Mouse (Mus musculus) cerebellum, adult 11 months (tissue): ENCODE measurements around the gene Rap1a.

Source experiments
- DNase-seq: peaks from one replicate; pipeline ENCODE4 v3.0.0; 2022

Rap1a gene

DNA sequence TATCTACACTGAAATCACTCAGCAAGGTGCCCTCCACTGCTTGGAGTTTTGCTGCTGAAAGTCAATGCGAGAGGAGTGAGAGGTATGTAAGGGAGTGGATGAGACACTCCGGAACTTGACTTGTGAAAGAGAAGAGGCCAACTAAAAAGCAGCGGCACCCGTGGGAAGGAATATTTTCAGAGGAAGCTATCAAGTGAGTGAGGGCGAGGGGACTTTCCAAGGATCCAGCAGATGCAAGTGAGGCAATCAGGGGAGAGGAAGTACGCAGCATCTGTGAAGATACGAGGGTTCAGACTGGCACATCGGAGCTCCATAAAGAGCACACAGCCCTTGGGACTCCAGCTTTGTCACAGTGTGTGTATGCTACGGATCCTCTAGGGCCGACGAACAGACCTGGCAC lies 2.5 kb upstream of the Rap1a start:
- DNase-seq: no peak

DNA sequence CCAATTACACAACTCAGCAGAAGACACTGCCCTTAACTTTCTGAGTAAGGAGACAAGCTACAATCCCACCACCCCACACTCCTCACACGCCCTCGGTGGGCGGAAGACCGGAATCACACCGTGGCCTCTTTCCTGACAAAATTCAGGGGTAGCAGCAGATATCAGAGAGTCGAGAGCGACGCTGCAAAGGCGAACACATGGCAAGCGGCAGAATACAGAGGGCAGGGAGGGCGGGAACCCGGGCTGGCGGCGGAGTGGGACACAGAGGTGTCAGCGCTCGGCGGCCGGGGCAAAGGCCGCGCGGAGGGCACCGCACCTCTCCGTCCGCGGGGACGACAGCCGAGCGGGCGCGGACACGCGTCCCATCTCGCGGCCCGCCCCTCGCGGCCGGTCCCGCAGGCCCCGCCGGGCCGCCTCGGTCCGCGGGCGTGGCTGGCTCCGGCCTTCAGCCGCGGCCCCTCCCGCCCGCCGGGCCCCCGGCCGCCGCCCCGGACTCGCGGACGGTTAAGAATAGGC lies 403 bp downstream of the Rap1a start:
- no peak for DNase-seq

DNA sequence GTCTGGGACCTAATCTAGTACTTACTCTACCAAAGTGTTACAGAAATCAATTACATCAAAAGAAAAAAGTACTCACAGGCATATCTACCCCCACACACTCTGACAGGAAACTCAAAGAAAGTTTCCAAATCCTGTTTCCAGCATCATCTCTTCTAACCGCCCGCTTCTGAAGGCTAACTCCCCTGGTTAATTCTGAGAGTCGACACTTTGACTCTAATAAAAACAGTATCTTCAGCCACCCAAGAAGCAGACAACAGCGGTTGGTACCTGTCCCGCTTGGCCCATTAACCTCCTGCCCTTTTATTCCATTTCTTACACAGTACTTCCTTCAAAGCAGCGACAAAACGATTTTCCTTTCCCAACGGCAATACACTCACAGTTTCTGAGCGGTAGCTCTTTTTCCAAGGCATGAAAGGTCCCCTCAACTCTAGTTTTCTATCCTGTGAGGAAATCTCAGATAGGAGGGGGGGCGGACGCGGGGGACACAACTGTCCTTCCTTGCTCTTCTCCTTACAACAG lies 921 bp downstream of the Rap1a start:
- DNase-seq: no peak

DNA sequence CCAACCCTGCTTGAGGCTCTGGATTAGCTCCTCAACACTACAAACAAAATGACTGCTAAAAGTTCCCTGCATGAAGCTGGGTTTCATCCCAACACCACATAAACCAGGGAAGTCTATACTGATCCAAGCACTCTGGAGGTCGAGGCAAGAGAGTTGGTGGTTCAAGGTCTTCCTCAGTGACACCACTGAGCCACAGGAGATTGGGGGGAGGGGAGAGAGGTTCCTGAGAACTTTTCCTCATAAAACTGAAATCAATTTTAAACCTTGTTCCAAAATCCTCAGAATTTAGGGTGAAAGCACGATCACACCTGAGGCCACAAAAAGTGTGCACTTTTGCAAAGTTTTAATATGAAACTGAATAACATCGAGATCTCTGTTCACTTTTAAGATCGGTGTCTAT lies 1.8 kb downstream of the Rap1a start:
- DNase-seq: no peak

DNA sequence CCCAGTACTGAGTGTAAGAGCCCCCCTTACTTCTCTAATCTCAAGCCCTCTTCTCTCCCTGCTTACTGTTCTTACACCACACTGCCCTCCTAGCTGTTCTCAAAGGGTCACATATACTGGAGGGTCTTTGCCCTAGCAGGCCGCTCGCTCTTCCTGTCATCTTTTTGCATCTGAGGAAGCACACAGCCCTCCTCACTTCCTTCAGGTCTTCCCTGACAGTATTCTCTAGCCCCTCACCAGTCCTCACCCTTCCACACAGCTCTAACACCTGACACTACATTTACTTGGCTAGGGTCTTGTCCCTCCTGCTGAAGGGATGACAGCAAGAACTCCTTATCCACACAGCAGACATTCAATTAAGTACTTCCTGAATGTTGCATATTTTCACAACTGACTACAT lies 2.4 kb downstream of the Rap1a start:
- no peak for DNase-seq

DNA sequence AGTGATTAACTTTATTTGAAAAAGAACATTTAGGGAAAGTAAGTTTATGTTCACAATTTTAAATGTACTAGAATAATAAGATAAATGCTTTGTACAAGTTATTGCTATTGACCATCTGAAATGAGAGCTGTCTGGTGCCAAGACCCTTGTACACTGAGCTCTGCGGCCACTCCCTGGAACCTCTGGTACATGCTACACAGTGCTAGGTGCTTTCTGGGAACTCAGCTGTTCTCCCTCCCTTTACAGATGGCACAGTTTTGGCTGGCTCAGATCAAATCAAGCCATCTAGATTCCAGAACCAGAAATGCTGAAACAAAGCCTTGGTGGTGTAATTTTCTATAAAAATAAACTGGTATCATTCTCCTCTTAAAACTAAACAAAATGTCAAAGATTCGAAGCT lies 3.7 kb downstream of the Rap1a start:
- DNase-seq: no peak

DNA sequence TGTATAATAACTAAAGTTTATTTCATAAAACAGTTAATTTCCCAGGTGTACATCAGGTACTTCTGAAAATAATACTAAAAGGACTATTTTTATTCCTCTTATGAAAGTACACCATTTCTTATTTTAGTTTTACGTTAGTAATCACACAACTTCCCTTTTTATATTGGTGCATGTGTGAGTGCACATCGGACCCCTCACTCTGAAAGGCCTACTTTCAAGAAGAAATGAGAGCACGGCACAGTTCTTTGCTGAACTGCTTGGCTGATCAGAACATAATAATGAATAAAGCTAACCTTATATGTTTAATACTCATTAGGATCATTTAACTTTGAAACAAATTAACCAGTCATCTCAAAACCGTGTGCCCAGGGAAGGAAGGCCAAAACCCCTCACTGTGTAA lies 4.4 kb downstream of the Rap1a start:
- no peak for DNase-seq

DNA sequence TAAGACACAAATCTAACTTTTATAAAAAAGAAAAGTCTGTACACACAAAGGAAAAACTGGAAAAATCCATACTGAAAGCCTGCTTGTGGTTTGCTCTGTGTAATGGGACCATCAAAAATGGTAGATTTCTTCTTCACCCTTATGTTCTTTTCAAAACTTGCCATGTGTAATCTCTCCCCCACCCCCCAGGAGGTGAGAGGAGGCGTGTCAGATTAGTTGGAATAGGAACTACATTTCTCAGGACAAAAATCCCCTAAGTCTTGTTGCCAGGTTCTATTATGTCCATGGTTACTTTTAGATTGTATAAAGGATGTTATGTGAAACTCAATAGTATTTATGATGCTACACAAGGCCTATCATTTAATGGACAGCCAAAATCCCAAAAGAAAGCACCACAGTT lies 6.8 kb downstream of the Rap1a start:
- DNase-seq: no peak

DNA sequence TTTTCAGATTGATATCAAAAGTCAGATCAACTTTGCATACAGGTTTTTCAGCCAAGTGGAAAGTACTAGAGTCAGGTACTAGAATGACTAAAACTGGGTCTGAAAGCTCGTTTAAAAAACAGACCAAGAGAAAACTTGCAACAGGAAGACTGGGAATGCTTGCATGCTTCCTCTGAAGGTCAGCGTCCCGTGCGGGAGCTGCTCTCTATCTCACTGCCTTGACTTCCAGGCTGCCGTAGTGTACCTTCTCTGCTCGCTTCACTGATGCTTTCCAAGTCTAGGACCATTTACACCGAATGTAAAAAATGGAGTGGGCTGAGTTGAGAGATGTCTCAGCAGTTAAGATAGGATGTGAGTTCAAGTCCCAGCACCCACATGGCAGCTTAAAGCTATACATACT lies 8.8 kb downstream of the Rap1a start:
- DNase-seq: no peak

DNA sequence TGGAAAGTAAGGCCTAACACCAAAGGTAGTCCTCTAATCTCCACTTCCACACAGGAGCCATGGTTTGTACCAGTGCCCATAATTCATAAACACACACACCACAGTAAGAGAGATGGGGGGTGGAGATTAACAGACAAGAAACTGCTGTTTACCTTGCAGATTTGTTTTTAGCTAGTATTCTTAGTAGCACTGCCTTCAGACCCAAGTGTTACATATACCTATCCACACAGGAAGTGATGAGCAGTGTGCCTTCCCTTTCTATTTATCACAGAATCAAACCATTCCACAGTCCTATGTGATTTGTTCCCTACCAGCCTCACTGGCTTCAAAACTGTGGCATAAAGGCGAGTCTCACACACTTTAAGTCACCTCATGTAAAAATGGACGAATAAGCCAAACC lies 10.0 kb downstream of the Rap1a start:
- no peak for DNase-seq

DNA sequence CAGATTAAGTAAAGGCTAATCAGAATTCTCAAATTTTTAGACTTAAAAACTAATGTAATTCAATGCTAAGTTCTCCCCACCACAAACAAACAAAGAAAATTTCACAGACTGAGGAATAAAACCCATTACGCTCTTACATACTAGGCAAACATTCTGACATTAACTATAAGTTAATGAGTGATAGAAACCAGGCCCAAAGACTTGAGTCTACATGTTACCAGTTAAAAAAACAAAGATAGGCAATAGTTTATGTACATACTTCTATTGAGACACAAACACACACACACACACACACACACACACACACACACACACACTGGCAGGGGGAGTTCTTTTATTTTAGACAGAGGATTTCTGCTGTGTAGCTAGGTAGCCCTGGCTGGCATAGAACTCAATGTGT lies 10.8 kb downstream of the Rap1a start:
- DNase-seq: no peak

DNA sequence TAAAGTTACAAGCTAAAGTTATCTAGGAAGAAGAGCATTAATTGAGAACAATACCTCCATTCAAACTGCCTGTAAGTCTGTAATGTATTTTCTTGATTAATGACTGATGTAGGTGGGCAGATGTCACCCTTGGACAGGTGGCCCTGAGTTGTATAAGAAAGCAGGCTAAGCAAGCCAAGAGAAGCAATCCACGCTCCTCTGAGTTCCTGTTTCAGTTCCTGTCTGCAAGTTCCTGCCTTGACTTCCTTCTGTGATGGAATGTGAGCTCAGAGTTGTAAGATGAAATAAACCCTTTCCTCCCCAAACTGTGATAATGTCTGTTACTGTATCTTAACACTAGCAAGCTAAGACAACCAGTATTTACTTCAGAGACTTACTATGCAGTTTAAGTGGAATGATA lies 11.4 kb downstream of the Rap1a start:
- DNase-seq: no peak

DNA sequence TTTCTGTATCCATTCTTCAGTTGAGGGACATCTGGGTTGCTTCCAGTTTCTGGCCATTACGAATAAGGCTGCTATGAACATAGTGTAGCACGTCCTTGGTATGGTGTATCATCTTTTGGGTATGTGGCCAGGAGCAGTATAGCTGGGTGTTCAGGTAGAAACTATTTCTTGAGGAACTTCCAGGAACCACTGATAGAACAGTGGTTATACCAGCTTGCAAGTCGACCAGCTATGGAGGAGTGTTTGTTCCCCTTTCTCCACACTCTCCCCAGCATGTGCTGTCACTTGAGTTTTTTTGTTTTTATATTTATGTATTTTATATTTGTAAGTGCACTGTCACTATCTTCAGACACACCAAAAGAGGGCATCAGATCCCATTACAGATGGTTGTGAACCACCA lies 13.8 kb downstream of the Rap1a start:
- no peak for DNase-seq

DNA sequence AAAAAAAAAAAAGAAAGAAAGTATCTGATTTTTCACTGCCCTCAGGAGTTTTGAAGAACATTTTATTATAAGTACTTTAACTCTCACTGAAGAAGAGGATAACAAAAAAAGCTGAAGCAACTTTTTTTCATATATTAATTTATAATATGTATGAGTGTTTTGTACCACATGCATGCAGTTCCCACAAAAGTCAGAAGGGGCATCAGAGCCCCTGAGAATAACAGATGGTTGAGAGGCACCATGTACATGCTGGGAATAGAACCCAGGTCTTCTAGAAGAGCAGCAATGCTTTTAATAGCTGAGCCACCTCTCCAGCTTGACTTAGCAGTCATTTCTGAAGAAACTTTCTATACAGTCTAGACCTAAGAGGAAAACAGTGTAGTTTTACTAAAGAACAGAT lies 15.3 kb downstream of the Rap1a start:
- no peak for DNase-seq

DNA sequence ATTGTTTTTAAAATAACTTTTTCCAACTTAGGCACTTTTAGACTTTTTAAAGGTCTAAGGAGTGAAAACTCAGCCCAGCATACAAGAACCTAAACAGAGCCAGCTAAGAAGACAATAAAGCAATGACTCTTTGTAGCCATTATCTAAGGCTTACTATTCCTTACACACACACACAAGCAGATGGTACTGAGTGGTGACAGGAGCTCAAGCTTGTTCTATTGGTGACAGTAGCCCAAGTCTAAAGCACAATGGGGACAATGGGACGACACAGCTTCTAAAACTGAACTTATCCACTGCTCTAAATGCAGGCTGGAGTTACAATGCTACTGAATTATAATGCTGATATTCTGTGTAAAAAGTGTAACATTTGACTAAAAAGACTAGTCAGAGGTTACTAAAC lies 17.3 kb downstream of the Rap1a start:
- DNase-seq: no peak

DNA sequence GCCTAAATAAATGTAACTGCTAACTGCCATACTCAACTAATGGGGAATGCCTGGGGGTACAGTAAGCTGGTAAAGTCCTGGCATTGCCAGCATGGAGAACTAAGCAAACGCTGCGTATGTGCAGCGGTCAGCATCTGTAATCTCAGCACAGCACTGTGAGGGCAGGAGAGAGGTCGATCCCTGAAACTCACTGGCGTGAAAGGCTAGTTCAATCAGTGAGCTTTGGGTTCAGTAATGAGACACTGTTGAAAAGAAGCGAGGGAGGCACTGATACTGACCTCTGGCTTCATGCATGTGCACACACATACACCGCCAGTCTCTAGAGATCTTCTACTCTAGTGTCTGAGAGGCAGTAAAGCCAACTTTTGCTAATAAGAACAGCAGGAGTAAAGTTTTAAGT lies 18.7 kb downstream of the Rap1a start:
- no peak for DNase-seq

DNA sequence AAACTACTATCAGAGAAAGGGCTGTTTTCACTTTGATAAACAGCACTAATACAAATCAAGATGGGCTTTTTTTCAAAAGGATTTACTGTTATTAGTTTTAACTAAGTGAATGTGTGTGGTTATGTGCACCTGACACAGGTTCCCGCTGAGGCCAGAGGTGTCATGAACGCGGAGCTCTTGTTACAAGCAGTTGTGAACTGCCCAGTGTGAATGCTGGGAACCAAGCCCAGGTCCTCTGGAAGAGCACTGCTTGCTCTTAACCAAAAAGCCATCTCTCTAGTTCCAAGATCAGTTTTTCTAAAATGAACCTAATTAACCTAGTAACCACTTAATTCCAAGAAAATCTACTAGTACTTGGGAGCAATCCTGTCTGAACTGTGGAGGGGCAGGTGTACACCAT lies 23.1 kb downstream of the Rap1a start:
- no peak for DNase-seq

DNA sequence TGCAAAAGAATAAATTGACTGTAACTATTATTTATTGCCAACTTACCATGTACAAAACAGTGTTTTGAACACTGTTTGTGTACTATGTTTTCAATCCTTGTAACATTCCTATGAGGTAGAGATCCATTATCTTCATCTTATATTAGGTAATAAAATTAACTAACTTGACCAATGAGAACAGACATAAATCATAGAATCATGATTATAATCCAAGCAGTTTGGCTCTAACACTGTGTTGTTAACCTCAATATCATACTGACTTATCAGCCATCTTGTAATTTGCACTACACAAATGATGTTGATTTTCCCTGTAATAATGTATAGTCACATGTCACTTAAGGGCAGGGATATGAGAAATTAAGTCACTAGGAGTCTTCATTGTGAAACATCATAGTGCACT lies 26.6 kb downstream of the Rap1a start:
- no peak for DNase-seq

DNA sequence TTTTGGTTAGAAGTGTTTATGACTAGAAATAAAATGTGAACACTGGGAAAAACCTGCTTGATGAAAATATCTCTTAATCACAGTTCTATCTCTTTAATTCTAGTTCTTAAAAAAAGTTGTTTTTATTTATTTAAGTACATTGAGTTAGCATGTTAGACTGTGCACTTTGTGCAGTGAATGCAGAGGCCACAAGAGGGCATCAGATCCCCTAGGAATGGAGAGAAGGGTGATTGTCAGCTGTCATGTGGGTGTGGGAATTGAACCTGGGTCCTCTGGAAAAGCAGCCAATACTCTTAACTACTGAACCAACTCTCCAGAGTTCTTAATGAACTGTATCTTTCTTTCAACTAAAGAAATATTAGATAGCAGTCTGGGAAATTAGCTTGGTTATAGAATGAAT lies 29.6 kb downstream of the Rap1a start:
- DNase-seq: no peak

DNA sequence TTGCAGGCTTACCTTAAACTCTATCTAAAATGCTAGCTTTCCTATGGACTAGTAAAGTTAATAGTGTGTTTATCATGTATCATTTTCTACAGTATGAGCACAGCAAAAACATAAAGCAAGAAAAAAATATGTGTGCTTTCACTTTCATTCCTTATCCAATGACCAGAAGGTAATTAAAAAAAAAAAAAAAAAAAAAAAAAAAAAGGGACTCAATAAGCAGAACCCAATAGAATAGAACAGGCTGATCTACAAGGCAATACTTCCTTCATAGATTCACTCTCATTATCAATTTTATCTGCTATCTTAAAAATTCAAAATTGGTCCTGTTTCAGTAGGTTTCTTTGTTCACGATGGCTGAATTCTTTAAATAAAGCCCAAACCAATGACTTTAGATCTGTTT lies 30.3 kb downstream of the Rap1a start:
- no peak for DNase-seq

DNA sequence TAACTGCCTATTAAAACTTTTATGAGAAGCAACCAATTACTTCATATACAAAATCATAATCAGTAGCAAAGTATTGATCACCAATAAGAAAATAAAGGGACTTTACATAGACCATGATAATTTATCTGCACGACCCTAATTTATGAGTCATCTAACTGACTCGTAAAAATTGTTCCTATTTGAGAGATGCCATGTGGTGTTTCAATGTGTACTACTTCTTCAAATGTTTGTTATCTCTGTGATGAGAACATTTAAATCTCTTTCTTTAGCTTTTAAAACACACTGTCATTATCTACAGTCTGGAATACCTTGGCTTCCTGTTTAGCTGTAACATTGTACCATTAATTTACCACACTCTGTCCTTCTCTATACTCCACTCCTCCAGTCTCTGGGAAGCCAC lies 31.8 kb downstream of the Rap1a start:
- DNase-seq: no peak

DNA sequence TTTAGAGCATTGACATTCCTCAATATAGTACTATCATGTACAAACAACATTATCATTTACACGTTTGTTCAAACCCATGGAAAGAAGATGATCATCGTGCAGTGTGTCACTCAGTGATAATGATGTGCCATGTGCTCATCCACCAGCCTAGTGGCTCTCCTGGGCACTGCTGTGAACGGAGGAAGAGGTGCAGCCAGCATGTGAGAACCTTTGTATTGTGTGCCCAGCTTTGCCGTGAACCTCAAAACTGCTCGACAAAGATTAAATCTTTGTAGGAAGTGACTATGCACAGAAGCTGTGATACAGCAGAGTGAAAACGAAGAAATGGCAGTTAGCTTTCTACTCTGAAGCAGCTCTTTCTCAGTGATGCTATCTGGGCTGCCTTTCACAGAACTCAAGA lies 32.6 kb downstream of the Rap1a start:
- DNase-seq: no peak

DNA sequence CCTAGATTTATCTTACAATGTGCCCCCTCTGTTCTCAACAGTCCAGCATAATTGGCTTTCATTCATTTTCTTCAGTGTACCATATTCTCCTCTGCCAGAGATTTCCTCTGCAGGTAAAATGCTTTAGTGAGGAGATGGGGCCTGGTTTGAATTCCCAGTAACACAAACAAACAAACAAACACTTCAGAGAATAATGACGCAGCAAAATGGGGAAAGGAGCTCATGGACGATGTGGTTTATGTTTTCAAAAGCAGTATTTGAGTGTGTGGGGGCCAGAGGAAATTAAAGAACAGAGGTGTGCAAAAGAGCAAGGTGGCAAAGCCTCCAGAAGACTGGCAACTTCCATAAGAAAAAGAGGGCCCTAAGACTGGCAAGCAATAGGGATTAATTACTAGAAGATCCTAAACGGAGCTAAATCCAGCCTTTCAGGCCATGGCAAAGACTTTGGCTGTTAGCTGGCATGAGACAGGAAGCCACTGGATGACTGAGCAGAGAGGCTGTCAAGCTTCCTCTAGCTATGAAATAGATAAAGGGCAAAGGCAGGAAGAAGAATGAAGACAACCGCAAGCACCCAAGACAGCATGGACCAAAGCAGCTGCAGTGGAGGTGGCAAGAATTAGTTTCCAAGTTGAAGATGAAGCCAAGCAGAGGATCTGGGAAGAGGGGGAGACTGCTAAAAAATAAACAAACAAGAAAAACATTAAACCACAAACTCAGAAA lies 37.8 kb downstream of the Rap1a start:
- DNase-seq: no peak

DNA sequence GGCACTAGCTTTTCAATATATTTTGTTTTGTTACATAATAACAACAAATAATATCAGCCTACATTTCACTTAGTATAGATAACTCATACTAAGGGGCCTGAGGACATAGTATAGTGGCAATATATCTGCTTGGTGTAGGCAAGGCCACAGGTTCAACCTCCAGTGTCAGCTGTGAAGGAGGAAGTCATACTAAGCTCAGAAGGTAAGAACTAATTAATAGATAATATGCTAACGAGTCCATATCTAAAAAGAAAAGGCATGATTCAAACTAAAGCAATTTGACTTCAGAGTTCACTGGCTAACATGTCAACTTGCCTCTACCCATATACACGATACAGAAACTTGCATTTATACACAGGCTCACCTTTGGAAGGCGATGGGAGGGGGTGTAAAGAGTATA lies 41.1 kb downstream of the Rap1a start:
- DNase-seq: no peak

DNA sequence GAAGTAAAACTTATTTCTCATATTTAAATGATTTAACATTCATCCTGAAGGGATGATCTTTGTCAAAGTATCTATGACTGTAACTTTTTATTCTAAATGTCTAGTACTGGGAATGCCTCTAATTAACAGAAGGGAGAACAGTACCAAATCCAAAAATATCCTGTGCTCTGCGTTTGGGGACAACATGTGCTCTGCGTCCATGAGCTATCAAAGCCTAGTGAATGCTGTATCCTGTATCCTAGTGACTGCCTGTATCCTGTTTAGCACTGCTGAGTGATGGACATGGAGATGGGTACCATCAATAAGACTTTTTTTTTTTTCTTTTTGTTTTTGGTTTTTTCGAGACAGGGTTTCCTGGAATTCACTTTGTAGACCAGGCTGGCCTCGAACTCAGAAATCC lies 42.5 kb downstream of the Rap1a start:
- no peak for DNase-seq
